Mouse (Mus musculus) heart, embryonic 16.5 days (tissue): ENCODE measurements at regions not wholly inside any gene's neighbourhood (a gene's known extent, or its start where the extent isn't known, plus 50 kb on each side); places are given as distances from the start of the nearest gene placed in this dataset.
"Not testable (repeated sequence)": the region's sequence is repeated elsewhere in the genome, so short reads cannot be mapped to it uniquely, and the experiment has no call there.

Experiments used
- ATAC-seq: fragments of 200-750 bp; cut with Nextera tagmentation; replicated peaks from 2 replicates; pipeline ENCODE4 v1.8.0; 2017; ENCODE audit warnings: moderate number of reproducible peaks; ENCODE audit not compliant: insufficient read depth, low FRiP score; ENCODE audit errors: extremely low read depth
- H3K27ac ChIP-seq: fragments of 300-500 bp; sonication (generic); 2 replicates; pipeline ENCODE4 v1.5.1; 2014; ENCODE audit warnings: mild to moderate bottlenecking, low read length, control low read depth, moderate library complexity
- H3K27me3 ChIP-seq: fragments of 300-500 bp; sonication (generic); 2 replicates; pipeline ENCODE4 v1.6.1; 2014; ENCODE audit warnings: low read length, mixed read lengths; ENCODE audit not compliant: control insufficient read depth, insufficient read depth
- H3K36me3 ChIP-seq: fragments of 300-500 bp; sonication (generic); 2 replicates; pipeline ENCODE4 v1.6.1; 2014; ENCODE audit not compliant: control insufficient read depth, insufficient read depth
- H3K4me1 ChIP-seq: fragments of 300-500 bp; sonication (generic); 2 replicates; pipeline ENCODE4 v1.6.1; 2014; ENCODE audit warnings: low read length, mixed read lengths; ENCODE audit not compliant: control insufficient read depth, insufficient read depth
- H3K4me2 ChIP-seq: fragments of 300-500 bp; sonication (generic); 2 replicates; pipeline ENCODE4 v1.6.1; 2014; ENCODE audit warnings: low read depth, mild to moderate bottlenecking, control low read depth, low read length
- H3K4me3 ChIP-seq: fragments of 300-500 bp; sonication (generic); 2 replicates; pipeline ENCODE4 v1.5.1; 2014; ENCODE audit warnings: mild to moderate bottlenecking, control low read depth, low read length
- H3K9ac ChIP-seq: fragments of 300-500 bp; sonication (generic); 2 replicates; pipeline ENCODE4 v1.6.1; 2014; ENCODE audit warnings: low read length, control low read depth
- H3K9me3 ChIP-seq: fragments of 300-500 bp; sonication (generic); replicated peaks from 2 replicates; pipeline ENCODE4 v1.6.1; 2016; ENCODE audit warnings: low read length; ENCODE audit not compliant: control insufficient read depth
- WGBS: fragments of 180-500 bp; shearing (Covaris S2); extraction: QIAGEN DNeasy Blood & Tissue Kit; methylation state at CpG from one replicate; pipeline ENCODE4 v1.1.7; 2014; 5-methylcytosine and 5-hydroxymethylcytosine counted together

- not testable (repeated sequence) for H3K27ac ChIP-seq, H3K4me2 ChIP-seq, H3K27me3 ChIP-seq, H3K36me3 ChIP-seq, H3K4me1 ChIP-seq, H3K9me3 ChIP-seq, H3K4me3 ChIP-seq, ATAC-seq, H3K9ac ChIP-seq
- WGBS = 82% methylated on average over 15 of the region's 15 CpGs
Observed at GRCm38 (mm10) chr13:13888847-13889246, 65.4 kb upstream of the B3galnt2 start.

- no peaks in the 10 kb centered on the region for H3K9me3 ChIP-seq
- no peaks in the 10 kb centered on the region for H3K27me3 ChIP-seq
- peak; percentile 84 for ATAC-seq
- H3K9ac ChIP-seq = peak overlapping the region; percentile 69; the same call in 1 of the 2 replicates
- 18% methylated on average over 17 of the region's 17 CpGs for WGBS
- peak overlapping the region; percentile 58 for H3K4me2 ChIP-seq
- peak overlapping the region; percentile 53 for H3K4me3 ChIP-seq
- H3K27ac ChIP-seq = no peak overlapping the region
- H3K4me1 ChIP-seq = no peaks in the 10 kb centered on the region
- H3K36me3 ChIP-seq = no peaks in the 10 kb centered on the region
Observed at GRCm38 (mm10) chr13:13889297-13890120, 64.8 kb upstream of the B3galnt2 start.

- not testable (repeated sequence) for H3K9me3 ChIP-seq, H3K9ac ChIP-seq, H3K4me1 ChIP-seq, ATAC-seq, H3K27me3 ChIP-seq, H3K36me3 ChIP-seq, H3K4me3 ChIP-seq, H3K27ac ChIP-seq, H3K4me2 ChIP-seq
- 90% methylated on average over 16 of the region's 16 CpGs for WGBS
Observed at GRCm38 (mm10) chr13:13902186-13902585, 52.1 kb upstream of the B3galnt2 start.
